Mouse (Mus musculus): ENCODE measurements at regions not wholly inside any gene's neighbourhood (a gene's known extent, or its start where the extent isn't known, plus 50 kb on each side); places are given as distances from the start of the nearest gene placed in this dataset.

GRCm38 (mm10) chr6:95017484-95017883 lies 99.6 kb upstream of the Kbtbd8 start:
- TF ChIP-seq CTCF (IDR thresholded peaks at IDR 0.05; ENCODE audit: extremely low read depth, insufficient read length, insufficient replicate concordance, low read depth, low read length) = no peak
- no peak for TF ChIP-seq POLR2A (IDR thresholded peaks at IDR 0.05; ENCODE audit: low read depth, low read length)
- H3K27me3 ChIP-seq (ENCODE audit: control insufficient read depth, insufficient read depth, low read length) = 0 out of 2 replicates have a peak, but pooled peaks cover 3% of the 10 kb centered on the region
- 73% methylated on average over 3 of the region's 3 CpGs for WGBS
- H3K36me3 ChIP-seq (ENCODE audit: control insufficient read depth, insufficient read depth, low read length) = no peaks in the 10 kb centered on the region
- no peak overlapping the region for H3K27ac ChIP-seq (ENCODE audit: insufficient read depth, low read depth, low read length)
- H3K4me3 ChIP-seq (ENCODE audit: low read depth, low read length) = no peak overlapping the region
- peaks cover 8% of the 10 kb centered on the region for H3K4me1 ChIP-seq (ENCODE audit: control insufficient read depth, insufficient read depth, insufficient read length, low read length)

DNA sequence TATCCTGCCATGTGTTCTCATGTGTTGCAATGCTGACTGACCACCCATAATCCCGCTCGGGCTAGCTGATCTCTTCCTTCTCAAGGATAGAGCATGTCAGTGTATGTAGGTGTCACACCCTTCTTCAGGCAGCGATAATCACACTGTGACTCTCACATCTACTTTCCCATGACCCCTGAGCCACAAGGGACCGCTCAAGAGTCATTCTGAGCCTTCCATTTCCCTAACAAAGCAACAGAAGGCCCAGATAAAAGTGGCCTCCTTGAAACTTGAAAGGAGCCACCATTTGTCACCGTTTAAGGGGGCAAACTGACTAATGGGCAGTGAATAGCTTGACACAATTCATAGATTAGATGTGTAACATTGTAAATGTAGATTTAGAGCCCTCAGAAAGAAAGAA lies 103.9 kb upstream of the Kbtbd8 start:
- TF ChIP-seq CTCF (IDR thresholded peaks at IDR 0.05; ENCODE audit: extremely low read depth, insufficient read length, insufficient replicate concordance, low read depth, low read length) (no peak), POLR2A (IDR thresholded peaks at IDR 0.05; ENCODE audit: low read depth, low read length) (no peak)
- WGBS = 61% methylated on average over 5 of the region's 5 CpGs
- H3K4me3 ChIP-seq (ENCODE audit: low read depth, low read length) = no peak overlapping the region
- no peaks in the 10 kb centered on the region for H3K36me3 ChIP-seq (ENCODE audit: control insufficient read depth, insufficient read depth, low read length)
- no peaks in the 10 kb centered on the region; the same call in 1 of the 2 replicates for H3K27me3 ChIP-seq (ENCODE audit: control insufficient read depth, insufficient read depth, low read length)
- H3K27ac ChIP-seq (ENCODE audit: insufficient read depth, low read depth, low read length) = no peak overlapping the region
- peaks cover 8% of the 10 kb centered on the region for H3K4me1 ChIP-seq (ENCODE audit: control insufficient read depth, insufficient read depth, insufficient read length, low read length)

DNA sequence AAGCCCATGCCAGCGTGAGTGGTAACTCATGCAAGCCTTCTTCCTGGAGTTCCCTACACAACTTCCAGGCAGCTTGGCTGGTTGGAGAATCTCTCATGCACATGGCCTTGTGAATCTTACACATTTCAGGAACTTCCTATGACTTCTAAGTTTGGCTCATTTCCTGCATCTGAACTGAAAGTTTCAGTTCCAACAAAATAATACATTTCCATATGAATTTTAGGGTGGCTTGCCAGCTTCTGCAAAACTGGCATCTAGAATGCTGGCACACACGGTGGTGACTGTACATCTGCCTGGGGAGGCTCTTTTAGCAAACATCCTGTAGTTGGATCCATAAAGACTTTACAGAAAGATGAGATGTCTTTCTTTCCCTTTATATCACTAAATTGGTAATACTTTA lies 110.6 kb upstream of the Kbtbd8 start:
- H3K27me3 ChIP-seq (ENCODE audit: control insufficient read depth, insufficient read depth, low read length) = no peaks in the 10 kb centered on the region
- no peaks in the 10 kb centered on the region for H3K4me1 ChIP-seq (ENCODE audit: control insufficient read depth, insufficient read depth, insufficient read length, low read length)
- 89% methylated on average over 2 of the region's 2 CpGs for WGBS
- no peak overlapping the region for H3K27ac ChIP-seq (ENCODE audit: insufficient read depth, low read depth, low read length)
- TF ChIP-seq POLR2A (IDR thresholded peaks at IDR 0.05; ENCODE audit: low read depth, low read length) = no peak
- no peak for TF ChIP-seq CTCF (IDR thresholded peaks at IDR 0.05; ENCODE audit: extremely low read depth, insufficient read length, insufficient replicate concordance, low read depth, low read length)
- no peaks in the 10 kb centered on the region for H3K36me3 ChIP-seq (ENCODE audit: control insufficient read depth, insufficient read depth, low read length)
- no peak overlapping the region for H3K4me3 ChIP-seq (ENCODE audit: low read depth, low read length)

DNA sequence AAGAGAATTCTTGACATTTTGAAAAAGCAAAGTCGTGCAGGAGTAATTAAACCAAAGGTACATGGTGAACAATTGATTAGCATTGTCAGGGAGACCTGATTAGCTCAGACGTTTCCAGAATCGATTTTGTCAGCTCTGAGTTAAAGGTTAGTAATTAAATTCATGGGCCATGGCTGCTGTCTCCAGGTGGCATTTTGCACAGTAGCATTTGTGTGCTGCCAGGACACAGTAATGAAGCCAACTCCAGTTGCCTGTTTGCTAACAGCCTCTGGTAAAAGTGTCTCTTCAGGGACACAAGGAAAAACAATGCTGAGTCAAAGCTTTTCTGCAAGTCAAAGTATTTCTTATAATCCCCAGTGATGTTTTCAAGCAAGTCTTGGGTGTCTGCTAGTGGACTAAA lies 113.3 kb upstream of the Kbtbd8 start:
- Histone ChIP-seq H3K4me1 (ENCODE audit: control insufficient read depth, insufficient read depth, insufficient read length, low read length) (no peaks in the 10 kb centered on the region), H3K27ac (ENCODE audit: insufficient read depth, low read depth, low read length) (no peak overlapping the region), H3K27me3 (ENCODE audit: control insufficient read depth, insufficient read depth, low read length) (no peaks in the 10 kb centered on the region), H3K4me3 (ENCODE audit: low read depth, low read length) (no peak overlapping the region), H3K36me3 (ENCODE audit: control insufficient read depth, insufficient read depth, low read length) (no peaks in the 10 kb centered on the region)
- TF ChIP-seq POLR2A (IDR thresholded peaks at IDR 0.05; ENCODE audit: low read depth, low read length) = no peak
- WGBS = 23% methylated on average over 3 of the region's 3 CpGs

GRCm38 (mm10) chr6:94999562-94999961 lies 117.5 kb upstream of the Kbtbd8 start:
- Histone ChIP-seq H3K27ac (ENCODE audit: insufficient read depth, low read depth, low read length) (no peak overlapping the region), H3K36me3 (ENCODE audit: control insufficient read depth, insufficient read depth, low read length) (no peaks in the 10 kb centered on the region), H3K4me1 (ENCODE audit: control insufficient read depth, insufficient read depth, insufficient read length, low read length) (no peaks in the 10 kb centered on the region), H3K4me3 (ENCODE audit: low read depth, low read length) (no peak overlapping the region), H3K27me3 (ENCODE audit: control insufficient read depth, insufficient read depth, low read length) (no peaks in the 10 kb centered on the region)
- WGBS = 52% methylated on average over 4 of the region's 4 CpGs
- TF ChIP-seq POLR2A (IDR thresholded peaks at IDR 0.05; ENCODE audit: low read depth, low read length) (no peak), CTCF (IDR thresholded peaks at IDR 0.05; ENCODE audit: extremely low read depth, insufficient read length, insufficient replicate concordance, low read depth, low read length) (no peak)

- H3K36me3 ChIP-seq (ENCODE audit: control insufficient read depth, insufficient read depth, low read length) = no peaks in the 10 kb centered on the region
- H3K4me1 ChIP-seq (ENCODE audit: control insufficient read depth, insufficient read depth, insufficient read length, low read length) = no peaks in the 10 kb centered on the region
- H3K4me3 ChIP-seq (ENCODE audit: low read depth, low read length) = no peak overlapping the region
- no peak for TF ChIP-seq POLR2A (IDR thresholded peaks at IDR 0.05; ENCODE audit: low read depth, low read length)
- TF ChIP-seq CTCF (IDR thresholded peaks at IDR 0.05; ENCODE audit: extremely low read depth, insufficient read length, insufficient replicate concordance, low read depth, low read length) = no peak
- no peaks in the 10 kb centered on the region for H3K27me3 ChIP-seq (ENCODE audit: control insufficient read depth, insufficient read depth, low read length)
- H3K27ac ChIP-seq (ENCODE audit: insufficient read depth, low read depth, low read length) = no peak overlapping the region
- WGBS = 19% methylated on average over 6 of the region's 6 CpGs
Observed at GRCm38 (mm10) chr6:94999002-94999401, 118.0 kb upstream of the Kbtbd8 start.

- Histone ChIP-seq H3K27ac (ENCODE audit: insufficient read depth, low read depth, low read length) (no peak overlapping the region), H3K4me1 (ENCODE audit: control insufficient read depth, insufficient read depth, insufficient read length, low read length) (no peaks in the 10 kb centered on the region), H3K4me3 (ENCODE audit: low read depth, low read length) (no peak overlapping the region), H3K27me3 (ENCODE audit: control insufficient read depth, insufficient read depth, low read length) (no peaks in the 10 kb centered on the region), H3K36me3 (ENCODE audit: control insufficient read depth, insufficient read depth, low read length) (no peaks in the 10 kb centered on the region)
- 60% methylated on average over 2 of the region's 2 CpGs for WGBS
- no peak for TF ChIP-seq POLR2A (IDR thresholded peaks at IDR 0.05; ENCODE audit: low read depth, low read length)
- no peak for TF ChIP-seq CTCF (IDR thresholded peaks at IDR 0.05; ENCODE audit: extremely low read depth, insufficient read length, insufficient replicate concordance, low read depth, low read length)
Observed at GRCm38 (mm10) chr6:94998371-94998770, 118.7 kb upstream of the Kbtbd8 start.

- 96% methylated on average over 1 of the region's 1 CpGs for WGBS
- no peaks in the 10 kb centered on the region for H3K36me3 ChIP-seq (ENCODE audit: control insufficient read depth, insufficient read depth, low read length)
- TF ChIP-seq CTCF (IDR thresholded peaks at IDR 0.05; ENCODE audit: extremely low read depth, insufficient read length, insufficient replicate concordance, low read depth, low read length) = no peak
- TF ChIP-seq POLR2A (IDR thresholded peaks at IDR 0.05; ENCODE audit: low read depth, low read length) = no peak
Observed at GRCm38 (mm10) chr6:94994376-94994775, 122.7 kb upstream of the Kbtbd8 start.

More at GRCm38 (mm10) chr6:94994376-94994775, 122.7 kb upstream of the Kbtbd8 start:
- Histone ChIP-seq H3K27ac (ENCODE audit: insufficient read depth, low read depth, low read length) (no peak overlapping the region), H3K27me3 (ENCODE audit: control insufficient read depth, insufficient read depth, low read length) (no peaks in the 10 kb centered on the region), H3K4me3 (ENCODE audit: low read depth, low read length) (no peak overlapping the region), H3K4me1 (ENCODE audit: control insufficient read depth, insufficient read depth, insufficient read length, low read length) (no peaks in the 10 kb centered on the region)

Measured in small intestine, adult 2 months (tissue).